Mouse (Mus musculus) ovary, postnatal 14 days (tissue): Measurements from ENCODE around the gene Gm21616.
"Not testable (repeated sequence)": the region's sequence is repeated elsewhere in the genome, so short reads cannot be mapped to it uniquely, and the experiment has no call there.

ENCODE experiments used
- DNase-seq: peaks from one replicate; pipeline ENCODE4 v3.0.0; 2022; ENCODE audit warnings: low spot score

Gm21616 gene

DNA sequence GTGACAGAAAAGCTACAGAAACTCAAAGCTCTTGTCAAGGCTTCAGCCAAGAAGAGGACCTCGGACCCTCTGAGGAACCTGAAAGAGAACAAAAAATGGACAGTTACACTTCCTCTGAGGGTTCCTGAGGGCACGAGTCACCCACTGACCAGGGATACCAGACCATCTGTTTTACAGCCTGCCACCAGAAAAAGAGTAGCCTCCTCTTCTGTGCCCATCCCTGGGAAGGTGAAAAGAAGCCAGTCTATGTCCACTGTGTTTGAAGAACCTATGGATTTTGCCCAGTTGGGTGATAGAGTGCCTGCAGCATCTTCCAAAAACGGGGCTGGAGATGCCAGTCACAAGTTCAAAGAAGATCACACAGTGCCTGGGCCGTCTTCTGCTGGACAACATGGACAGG lies at the start of gene Gm21616:
Gene Gm21616, plus strand, starts transcription at position 301 of the 400 bp plus-strand sequence.
- DNase-seq: not testable (repeated sequence)
